Mouse (Mus musculus) midbrain, postnatal 0 days (tissue): ENCODE data around the gene Stk25. TPM values are rescaled to one million over a fixed set of nuclear protein-coding genes. Genes with fewer than 3 reads are reported as not detected.

Experiments used
- ATAC-seq: fragments of 200-750 bp; cut with Nextera tagmentation; 2 replicates; pipeline ENCODE4 v1.8.0; 2017; ENCODE audit warnings: moderate number of reproducible peaks, mild to moderate bottlenecking, moderate TSS enrichment, moderate library complexity; ENCODE audit not compliant: low FRiP score
- DNase-seq: peaks from one replicate; pipeline ENCODE4 v3.0.0-alpha.2; 2015; ENCODE audit warnings: low spot score
- H3K27ac ChIP-seq: fragments of 300-500 bp; sonication (generic); 2 replicates; pipeline ENCODE4 v1.5.1; 2014; ENCODE audit warnings: low read depth, mild to moderate bottlenecking, low read length, mixed read lengths
- H3K27me3 ChIP-seq: fragments of 300-500 bp; sonication (generic); 2 replicates; pipeline ENCODE4 v1.6.1; 2014; ENCODE audit warnings: low read length, control low read depth, mixed read lengths; ENCODE audit not compliant: insufficient read depth
- H3K36me3 ChIP-seq: fragments of 300-500 bp; sonication (generic); 2 replicates; pipeline ENCODE4 v1.6.1; 2014; ENCODE audit warnings: low read length, control low read depth, mixed read lengths; ENCODE audit not compliant: insufficient read depth
- H3K4me1 ChIP-seq: fragments of 300-500 bp; sonication (generic); 2 replicates; pipeline ENCODE4 v1.6.1; 2014; ENCODE audit warnings: mild to moderate bottlenecking, control low read depth, antibody characterized with exemption, low read length, mixed read lengths; ENCODE audit not compliant: insufficient read depth
- H3K4me2 ChIP-seq: fragments of 300-500 bp; sonication (generic); 2 replicates; pipeline ENCODE4 v1.6.1; 2014; ENCODE audit warnings: low read depth, mild to moderate bottlenecking, low read length, mixed read lengths; ENCODE audit not compliant: poor library complexity, severe bottlenecking
- H3K4me3 ChIP-seq: fragments of 300-500 bp; sonication (generic); 2 replicates; pipeline ENCODE4 v1.5.1; 2014; ENCODE audit warnings: low read depth, mild to moderate bottlenecking, low read length, moderate library complexity
- H3K9ac ChIP-seq: fragments of 300-500 bp; sonication (generic); replicated peaks from 2 replicates; pipeline ENCODE4 v1.6.1; 2014; ENCODE audit warnings: mild to moderate bottlenecking, low read length, moderate library complexity, mixed read lengths; ENCODE audit not compliant: poor library complexity, severe bottlenecking
- H3K9me3 ChIP-seq: fragments of 300-500 bp; sonication (generic); 2 replicates; pipeline ENCODE4 v1.6.1; 2016; ENCODE audit warnings: low read length, control low read depth
- CTCF ChIP-seq: IDR thresholded peaks from 2 replicates; pipeline ENCODE4 v1.5.1; 2016; ENCODE audit warnings: antibody characterized with exemption, mild to moderate bottlenecking
- WGBS: fragments of 180-500 bp; shearing (Covaris S2); extraction: QIAGEN DNeasy Blood & Tissue Kit; methylation state at CpG from one replicate; pipeline ENCODE4 v1.1.7; 2014; 5-methylcytosine and 5-hydroxymethylcytosine counted together
- polyA plus RNA-seq: library from polyadenylated mRNA; unstranded; fragments of >200 nt; fragmentation: Nextera tagmentation; extraction: Ambion mirVana; gene quantifications from 2 replicates; pipeline ENCODE4 v1.2.1, GENCODE M21; 2015
- total RNA-seq: library from RNA; depleted of rRNA; stranded (reverse); fragments of >200 nt; gene quantifications from 2 replicates; pipeline ENCODE4 v1.2.3, GENCODE M21; 2014

Stk25 gene
- total and polyA plus RNA-seq, 2 experiments from 2014 or later = 301 to 362 TPM

- Histone ChIP-seq H3K9ac (peak overlapping the region; percentile 39; the same call in 1 of the 2 replicates), H3K4me3 (peak overlapping the region; percentile 35), H3K27ac (peak overlapping the region; percentile 48; the same call in 1 of the 2 replicates), H3K4me1 (no peaks in the 10 kb centered on the region), H3K27me3 (no peaks in the 10 kb centered on the region), H3K36me3 (no peaks in the 10 kb centered on the region), H3K4me2 (peak overlapping the region; percentile 55), H3K9me3 (no peaks in the 10 kb centered on the region)
- peak; percentile 88 for ATAC-seq
- peak; percentile 81 for DNase-seq
- TF ChIP-seq CTCF = peak; percentile 76
- 10% methylated on average over 17 of the region's 17 CpGs for WGBS
These were observed 10.5 kb upstream of the Stk25 start for GRCm38 (mm10) chr1:93668791-93669548.

GRCm38 (mm10) chr1:93667760-93668400 is 9.4 kb upstream of the Stk25 start:
- H3K4me3 ChIP-seq = no peak overlapping the region
- no peak overlapping the region for H3K4me2 ChIP-seq
- H3K27me3 ChIP-seq = no peaks in the 10 kb centered on the region
- no peak overlapping the region for H3K27ac ChIP-seq
- H3K36me3 ChIP-seq = no peaks in the 10 kb centered on the region
- no peak overlapping the region for H3K9ac ChIP-seq
- TF ChIP-seq CTCF = no peak
- ATAC-seq (no peak), DNase-seq (no peak)
- no peaks in the 10 kb centered on the region for H3K4me1 ChIP-seq
- H3K9me3 ChIP-seq = no peaks in the 10 kb centered on the region
- 34% methylated on average over 13 of the region's 13 CpGs for WGBS

GRCm38 (mm10) chr1:93657025-93657360 is 1.5 kb downstream of the Stk25 start:
- no peak for TF ChIP-seq CTCF
- H3K9ac ChIP-seq = no peak overlapping the region
- no peak overlapping the region for H3K27ac ChIP-seq
- H3K4me1 ChIP-seq = no peaks in the 10 kb centered on the region
- WGBS = 71% methylated on average over 5 of the region's 5 CpGs
- no peak for DNase-seq
- H3K9me3 ChIP-seq = no peaks in the 10 kb centered on the region
- H3K4me3 ChIP-seq = no peak overlapping the region
- H3K36me3 ChIP-seq = no peaks in the 10 kb centered on the region
- H3K4me2 ChIP-seq = no peak overlapping the region
- no peaks in the 10 kb centered on the region for H3K27me3 ChIP-seq
- no peak for ATAC-seq

DNA sequence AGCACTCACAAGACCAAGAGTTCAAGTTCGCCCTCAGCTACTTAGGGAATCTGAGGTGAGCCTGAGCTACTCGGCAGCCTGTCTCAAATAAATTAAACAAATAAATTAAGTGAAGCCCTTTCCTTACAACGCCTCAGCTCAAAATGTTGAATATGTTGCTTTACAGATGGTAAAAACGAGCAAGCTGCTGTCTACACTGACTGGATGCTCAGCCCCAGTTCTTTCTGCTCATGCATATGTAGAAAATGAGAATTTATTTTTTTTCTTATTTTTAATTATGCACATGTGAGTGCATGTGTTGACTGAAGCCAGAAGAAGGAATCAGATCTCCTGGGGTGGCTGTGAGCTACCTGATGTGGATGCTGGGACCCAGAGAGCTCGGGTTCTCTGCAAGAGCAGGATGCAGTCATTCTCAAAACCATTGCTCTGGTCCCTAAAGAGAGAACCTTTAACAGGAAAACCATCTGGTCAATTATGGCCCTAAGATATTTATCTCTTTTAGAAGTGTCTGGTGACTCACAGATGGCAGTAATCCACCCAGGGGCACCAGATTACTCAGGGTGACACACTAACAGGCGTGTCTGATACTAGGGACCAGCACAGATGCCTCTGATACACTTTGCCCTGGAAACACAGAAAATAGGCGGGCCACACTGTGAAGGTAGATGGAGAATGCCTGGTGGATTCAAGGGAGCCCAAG is 2.0 kb downstream of the Stk25 start:
- H3K4me2 ChIP-seq = no peak overlapping the region
- TF ChIP-seq CTCF = no peak
- no peak overlapping the region for H3K4me3 ChIP-seq
- H3K9me3 ChIP-seq = no peaks in the 10 kb centered on the region
- no peaks in the 10 kb centered on the region for H3K27me3 ChIP-seq
- 79% methylated on average over 7 of the region's 7 CpGs for WGBS
- H3K4me1 ChIP-seq = no peaks in the 10 kb centered on the region
- DNase-seq (no peak), ATAC-seq (no peak)
- no peak overlapping the region for H3K27ac ChIP-seq
- no peaks in the 10 kb centered on the region for H3K36me3 ChIP-seq
- no peak overlapping the region for H3K9ac ChIP-seq

DNA sequence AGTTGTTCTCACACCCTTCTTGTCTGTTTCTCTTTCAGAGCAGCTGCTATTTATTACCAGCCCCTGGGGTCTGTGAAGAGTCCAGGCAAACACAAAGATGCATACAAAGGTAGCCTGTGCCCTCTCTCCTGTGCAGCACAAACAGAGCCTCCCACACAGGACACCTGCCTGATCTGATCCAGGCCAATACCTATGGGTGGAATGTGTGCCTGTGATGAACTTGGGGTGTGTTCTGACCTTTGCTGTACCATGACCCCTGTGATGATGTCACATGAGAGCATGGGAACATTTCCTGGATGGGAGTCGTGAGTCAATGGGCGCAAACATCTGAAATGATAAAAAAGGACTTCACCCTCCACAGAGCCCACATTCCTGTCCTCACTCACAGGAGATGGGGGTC is 3.7 kb downstream of the Stk25 start:
- no peak overlapping the region for H3K9ac ChIP-seq
- WGBS = 76% methylated on average over 2 of the region's 2 CpGs
- no peak overlapping the region for H3K4me3 ChIP-seq
- H3K27ac ChIP-seq = no peak overlapping the region
- H3K27me3 ChIP-seq = no peaks in the 10 kb centered on the region
- H3K36me3 ChIP-seq = no peaks in the 10 kb centered on the region
- DNase-seq (no peak), ATAC-seq (no peak)
- H3K4me2 ChIP-seq = no peak overlapping the region
- no peaks in the 10 kb centered on the region for H3K4me1 ChIP-seq
- TF ChIP-seq CTCF = no peak
- no peaks in the 10 kb centered on the region for H3K9me3 ChIP-seq

GRCm38 (mm10) chr1:93654275-93654674 is 4.2 kb downstream of the Stk25 start:
- H3K27ac ChIP-seq = no peak overlapping the region
- ATAC-seq (no peak), DNase-seq (no peak)
- no peaks in the 10 kb centered on the region for H3K36me3 ChIP-seq
- no peak overlapping the region for H3K4me3 ChIP-seq
- H3K4me2 ChIP-seq = no peak overlapping the region
- WGBS = 49% methylated on average over 2 of the region's 2 CpGs
- H3K27me3 ChIP-seq = no peaks in the 10 kb centered on the region
- H3K9ac ChIP-seq = no peak overlapping the region
- TF ChIP-seq CTCF = no peak
- H3K4me1 ChIP-seq = no peaks in the 10 kb centered on the region
- H3K9me3 ChIP-seq = no peaks in the 10 kb centered on the region
